Mouse (Mus musculus): ENCODE measurements around the gene Olfr617. TPM values are rescaled to one million over a fixed set of nuclear protein-coding genes. Genes with fewer than 3 reads are reported as not detected.
"Not testable (repeated sequence)": the region's sequence is repeated elsewhere in the genome, so short reads cannot be mapped to it uniquely, and the experiment has no call there.

The Olfr617 gene
- not detected for total RNA-seq (2021)
- long read RNA-seq, experiment 1, result 0 reads
- long read RNA-seq, experiment 2, result 0 reads

GRCm38 (mm10) chr7:103572761-103573160 lies at the start of gene Olfr617:
Olfr617 (plus strand) TSS chr7:103573061.
- DNase-seq, result no peak

GRCm38 (mm10) chr7:103542617-103543016 lies 30.2 kb upstream of the Olfr617 start, which contains the start of gene Olfr612:
Olfr612 (minus strand) TSS chr7:103542717.
- not testable (repeated sequence) for DNase-seq

- no peak for DNase-seq
These were observed 25.1 kb upstream of the Olfr617 start, which contains the start of gene Olfr613 for GRCm38 (mm10) chr7:103547774-103548173. Olfr613 (plus strand) TSS chr7:103548074.

- no peak for DNase-seq
These were observed 17.1 kb upstream of the Olfr617 start, which contains the start of gene Olfr615 for GRCm38 (mm10) chr7:103555779-103556178. Olfr615 (plus strand) TSS chr7:103556079.

GRCm38 (mm10) chr7:103569043-103569442 lies 3.8 kb upstream of the Olfr617 start, which contains the start of gene Olfr616:
Olfr616 (minus strand) TSS chr7:103569143.
- DNase-seq, result no peak

- DNase-seq, result no peak
These were observed 16.9 kb downstream of the Olfr617 start, which contains the start of gene Olfr618 for GRCm38 (mm10) chr7:103589803-103590202. Olfr618 (plus strand) TSS chr7:103590103.

- DNase-seq, result no peak
These were observed 27.4 kb downstream of the Olfr617 start, which contains the start of gene Olfr619 for GRCm38 (mm10) chr7:103600275-103600674. Olfr619 (plus strand) TSS chr7:103600575.

- no peak for DNase-seq
These were observed 34.6 kb downstream of the Olfr617 start for GRCm38 (mm10) chr7:103607425-103607824.

- no peak for DNase-seq
These were observed 39.6 kb downstream of the Olfr617 start, which contains the start of gene Olfr620 for GRCm38 (mm10) chr7:103612434-103612833. Olfr620 (minus strand) TSS chr7:103612534.

Small RNAs within 50 kb of the gene (microRNA-seq; reads per million reads assigned to microRNA genes)
- gene Gm26506, result 0 reads per million in 2 experiments

Other genes starting within 250 kb of the Olfr617 start
- gene Olfr598, start 249.5 kb upstream of the Olfr617 start, total RNA-seq (2021), result not detected
- gene Olfr599, start 237.1 kb upstream of the Olfr617 start, total RNA-seq (2021), result not detected
- not detected for gene Olfr600, start 223.4 kb upstream of the Olfr617 start, total RNA-seq (2021)
- gene Olfr601, start 210.4 kb upstream of the Olfr617 start, total RNA-seq (2021), result not detected
- gene Olfr603, start 186.9 kb upstream of the Olfr617 start, total RNA-seq (2021), result not detected
- gene Usp17lc, start 158.0 kb upstream of the Olfr617 start, total RNA-seq (2021), result not detected
- not detected for gene Olfr605, start 127.6 kb upstream of the Olfr617 start, total RNA-seq (2021)
- not detected for gene Olfr606, start 124.0 kb upstream of the Olfr617 start, total RNA-seq (2021)
- not detected for gene Olfr607, start 108.9 kb upstream of the Olfr617 start, total RNA-seq (2021)
- gene Olfr608, start 103.2 kb upstream of the Olfr617 start, total RNA-seq (2021), result not detected
- not detected for gene Olfr609, start 75.0 kb upstream of the Olfr617 start, total RNA-seq (2021)
- not detected for gene Olfr610, start 60.9 kb upstream of the Olfr617 start, total RNA-seq (2021)
- gene Olfr611, start 52.2 kb upstream of the Olfr617 start, total RNA-seq (2021), result not detected
- gene Olfr612, start 30.3 kb upstream of the Olfr617 start, total RNA-seq (2021), result not detected
- not detected for gene Olfr613, start 25.0 kb upstream of the Olfr617 start, total RNA-seq (2021)
- gene Olfr615, start 17.0 kb upstream of the Olfr617 start, total RNA-seq (2021), result not detected
- gene Olfr616, start 3.9 kb upstream of the Olfr617 start, total RNA-seq (2021), result not detected
- not detected for gene Olfr618, start 17.0 kb downstream of the Olfr617 start, total RNA-seq (2021)
- not detected for gene Olfr619, start 27.5 kb downstream of the Olfr617 start, total RNA-seq (2021)
- gene Olfr620, start 39.5 kb downstream of the Olfr617 start, total RNA-seq (2021), result not detected
- not detected for gene Olfr622, start 69.6 kb downstream of the Olfr617 start, total RNA-seq (2021)
- not detected for gene Olfr623, start 90.6 kb downstream of the Olfr617 start, total RNA-seq (2021)
- gene Olfr624, start 98.1 kb downstream of the Olfr617 start, total RNA-seq (2021), result not detected
- gene Olfr625-ps1, start 109.7 kb downstream of the Olfr617 start, total RNA-seq (2021), result not detected
- gene Olfr243, start 141.6 kb downstream of the Olfr617 start, total RNA-seq (2021), result not detected
- not detected for gene Olfr628, start 157.3 kb downstream of the Olfr617 start, total RNA-seq (2021)
- not detected for gene Olfr629, start 171.9 kb downstream of the Olfr617 start, total RNA-seq (2021)
- not detected for gene Olfr630, start 184.3 kb downstream of the Olfr617 start, total RNA-seq (2021)
- gene Olfr69, start 198.5 kb downstream of the Olfr617 start, total RNA-seq (2021), result not detected
- gene Olfr68, start 206.6 kb downstream of the Olfr617 start, total RNA-seq (2021), result not detected
- gene Olfr67, start 218.8 kb downstream of the Olfr617 start, total RNA-seq (2021), result not detected
- gene Hbb-bt, start 240.9 kb downstream of the Olfr617 start, total RNA-seq (2021), result 100 to 1,000 TPM; 105 to 167 TPM